Mouse (Mus musculus): ENCODE data around the gene Irgm2. TPM values are rescaled to one million over a fixed set of nuclear protein-coding genes. Genes with fewer than 3 reads are reported as not detected.
"Not testable (repeated sequence)": the region's sequence is repeated elsewhere in the genome, so short reads cannot be mapped to it uniquely, and the experiment has no call there.

Gene Irgm2
- polyA plus RNA-seq, 1 experiment from 2014 or later, result 0.12 TPM

GRCm38 (mm10) chr11:58216823-58217222, 17.4 kb downstream of the Irgm2 start:
- Histone ChIP-seq H3K9ac (ENCODE audit: low read length) (no peak overlapping the region), H3K27me3 (ENCODE audit: control insufficient read depth, insufficient read depth, low read length) (no peaks in the 10 kb centered on the region), H3K36me3 (ENCODE audit: control insufficient read depth, insufficient read depth, low read length) (no peaks in the 10 kb centered on the region), H3K4me2 (ENCODE audit: low read depth, severe bottlenecking) (no peak overlapping the region), H3K4me3 (ENCODE audit: low read depth, low read length) (no peak overlapping the region), H3K4me1 (ENCODE audit: control insufficient read depth, insufficient read depth, low read length) (no peaks in the 10 kb centered on the region), H3K9me3 (ENCODE audit: control insufficient read depth, low read length) (no peaks in the 10 kb centered on the region), H3K27ac (replicated peaks; ENCODE audit: low read depth, low read length) (no peak overlapping the region)
- 92% methylated on average over 6 of the region's 6 CpGs for whole genome bisulfite sequencing
- DNase-seq (ENCODE audit: low spot score) (no peak), ATAC-seq (ENCODE audit: insufficient number of reproducible peaks, low FRiP score, low TSS enrichment, low read depth) (no peak)

DNA sequence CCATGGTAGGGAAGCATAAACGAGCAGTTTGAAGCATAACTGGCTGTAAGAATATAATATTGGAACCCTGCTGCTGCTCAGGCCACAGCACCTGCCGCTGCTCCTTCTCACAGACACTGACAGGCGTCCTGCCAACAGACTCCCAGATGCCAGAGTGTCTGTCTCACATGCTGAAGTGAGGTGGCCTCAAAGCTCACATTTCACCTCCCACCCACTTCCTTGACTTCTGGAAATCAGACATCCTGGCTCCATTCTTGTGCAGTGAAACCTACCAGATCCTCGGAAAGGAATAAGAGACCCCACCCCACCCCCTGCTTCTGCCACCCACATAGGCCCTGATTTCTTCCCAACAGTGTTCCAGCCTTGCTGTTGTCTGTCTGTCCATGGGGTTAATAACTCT, 24.3 kb downstream of the Irgm2 start:
- WGBS, result 30% methylated on average over 4 of the region's 4 CpGs
- Histone ChIP-seq H3K27ac (replicated peaks; ENCODE audit: low read depth, low read length) (no peak overlapping the region), H3K27me3 (ENCODE audit: control insufficient read depth, insufficient read depth, low read length) (no peaks in the 10 kb centered on the region), H3K4me3 (ENCODE audit: low read depth, low read length) (no peak overlapping the region), H3K36me3 (ENCODE audit: control insufficient read depth, insufficient read depth, low read length) (no peaks in the 10 kb centered on the region), H3K4me1 (ENCODE audit: control insufficient read depth, insufficient read depth, low read length) (no peaks in the 10 kb centered on the region), H3K9ac (ENCODE audit: low read length) (no peak overlapping the region), H3K9me3 (ENCODE audit: control insufficient read depth, low read length) (no peaks in the 10 kb centered on the region), H3K4me2 (ENCODE audit: low read depth, severe bottlenecking) (no peak overlapping the region)
- ATAC-seq (ENCODE audit: insufficient number of reproducible peaks, low FRiP score, low TSS enrichment, low read depth), result no peak
- no peak for DNase-seq (ENCODE audit: low spot score)

DNA sequence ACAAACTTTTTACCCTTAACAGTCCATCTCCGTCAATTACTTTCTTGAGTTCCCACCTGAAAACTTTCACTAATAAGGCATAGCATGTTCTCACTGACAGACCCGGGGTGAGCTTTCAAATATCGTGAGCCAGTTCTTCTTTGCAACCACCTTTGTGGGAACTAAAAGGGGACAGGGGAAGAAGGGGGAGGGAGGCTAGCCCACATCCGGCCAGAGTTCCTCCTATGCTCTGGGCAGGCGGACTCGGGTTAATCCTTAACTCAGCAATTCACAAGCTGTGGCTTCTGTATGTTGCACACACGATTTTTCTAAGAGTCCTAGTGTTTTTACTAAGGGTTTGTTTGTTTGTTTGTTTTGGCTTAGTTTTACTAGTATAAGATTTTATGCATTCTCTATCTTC, 24.9 kb downstream of the Irgm2 start:
- H3K9ac ChIP-seq (ENCODE audit: low read length), result no peak overlapping the region
- H3K4me1 ChIP-seq (ENCODE audit: control insufficient read depth, insufficient read depth, low read length), result no peaks in the 10 kb centered on the region
- no peaks in the 10 kb centered on the region for H3K9me3 ChIP-seq (ENCODE audit: control insufficient read depth, low read length)
- DNase-seq (ENCODE audit: low spot score) (no peak), ATAC-seq (ENCODE audit: insufficient number of reproducible peaks, low FRiP score, low TSS enrichment, low read depth) (no peak)
- H3K4me3 ChIP-seq (ENCODE audit: low read depth, low read length), result no peak overlapping the region
- no peak overlapping the region for H3K27ac ChIP-seq (replicated peaks; ENCODE audit: low read depth, low read length)
- no peaks in the 10 kb centered on the region for H3K27me3 ChIP-seq (ENCODE audit: control insufficient read depth, insufficient read depth, low read length)
- H3K4me2 ChIP-seq (ENCODE audit: low read depth, severe bottlenecking), result no peak overlapping the region
- 57% methylated on average over 7 of the region's 7 CpGs for WGBS
- H3K36me3 ChIP-seq (ENCODE audit: control insufficient read depth, insufficient read depth, low read length), result no peaks in the 10 kb centered on the region

GRCm38 (mm10) chr11:58224872-58225271, 25.5 kb downstream of the Irgm2 start:
- not testable (repeated sequence) for H3K4me1 ChIP-seq (ENCODE audit: control insufficient read depth, insufficient read depth, low read length); H3K9me3 ChIP-seq (ENCODE audit: control insufficient read depth, low read length); H3K4me3 ChIP-seq (ENCODE audit: low read depth, low read length); H3K36me3 ChIP-seq (ENCODE audit: control insufficient read depth, insufficient read depth, low read length); H3K27me3 ChIP-seq (ENCODE audit: control insufficient read depth, insufficient read depth, low read length); H3K27ac ChIP-seq (replicated peaks; ENCODE audit: low read depth, low read length); DNase-seq (ENCODE audit: low spot score); ATAC-seq (ENCODE audit: insufficient number of reproducible peaks, low FRiP score, low TSS enrichment, low read depth); H3K9ac ChIP-seq (ENCODE audit: low read length); H3K4me2 ChIP-seq (ENCODE audit: low read depth, severe bottlenecking)
- 82% methylated on average over 2 of the region's 2 CpGs for WGBS

GRCm38 (mm10) chr11:58225655-58226054, 26.2 kb downstream of the Irgm2 start:
- Histone ChIP-seq H3K9ac (ENCODE audit: low read length) (no peak overlapping the region), H3K36me3 (ENCODE audit: control insufficient read depth, insufficient read depth, low read length) (no peaks in the 10 kb centered on the region), H3K27ac (replicated peaks; ENCODE audit: low read depth, low read length) (no peak overlapping the region), H3K4me2 (ENCODE audit: low read depth, severe bottlenecking) (no peak overlapping the region), H3K4me1 (ENCODE audit: control insufficient read depth, insufficient read depth, low read length) (no peaks in the 10 kb centered on the region), H3K9me3 (ENCODE audit: control insufficient read depth, low read length) (no peaks in the 10 kb centered on the region), H3K27me3 (ENCODE audit: control insufficient read depth, insufficient read depth, low read length) (no peaks in the 10 kb centered on the region), H3K4me3 (ENCODE audit: low read depth, low read length) (no peak overlapping the region)
- peak; percentile 83 for DNase-seq (ENCODE audit: low spot score)
- 5% methylated on average over 5 of the region's 5 CpGs for WGBS
- ATAC-seq (ENCODE audit: insufficient number of reproducible peaks, low FRiP score, low TSS enrichment, low read depth), result no peak

GRCm38 (mm10) chr11:58226425-58226824, 27.0 kb downstream of the Irgm2 start:
- no peaks in the 10 kb centered on the region for H3K36me3 ChIP-seq (ENCODE audit: control insufficient read depth, insufficient read depth, low read length)
- H3K9me3 ChIP-seq (ENCODE audit: control insufficient read depth, low read length), result no peaks in the 10 kb centered on the region
- no peak overlapping the region for H3K4me3 ChIP-seq (ENCODE audit: low read depth, low read length)
- no peak overlapping the region for H3K27ac ChIP-seq (replicated peaks; ENCODE audit: low read depth, low read length)
- DNase-seq (ENCODE audit: low spot score), result no peak
- no peaks in the 10 kb centered on the region for H3K27me3 ChIP-seq (ENCODE audit: control insufficient read depth, insufficient read depth, low read length)
- no peaks in the 10 kb centered on the region for H3K4me1 ChIP-seq (ENCODE audit: control insufficient read depth, insufficient read depth, low read length)
- H3K9ac ChIP-seq (ENCODE audit: low read length), result no peak overlapping the region
- ATAC-seq (ENCODE audit: insufficient number of reproducible peaks, low FRiP score, low TSS enrichment, low read depth), result no peak
- H3K4me2 ChIP-seq (ENCODE audit: low read depth, severe bottlenecking), result no peak overlapping the region

- 95% methylated on average over 1 of the region's 2 CpGs for WGBS
- not testable (repeated sequence) for H3K9me3 ChIP-seq (ENCODE audit: control insufficient read depth, low read length); H3K4me1 ChIP-seq (ENCODE audit: control insufficient read depth, insufficient read depth, low read length); H3K27me3 ChIP-seq (ENCODE audit: control insufficient read depth, insufficient read depth, low read length); H3K4me3 ChIP-seq (ENCODE audit: low read depth, low read length); H3K36me3 ChIP-seq (ENCODE audit: control insufficient read depth, insufficient read depth, low read length); H3K9ac ChIP-seq (ENCODE audit: low read length); H3K27ac ChIP-seq (replicated peaks; ENCODE audit: low read depth, low read length); H3K4me2 ChIP-seq (ENCODE audit: low read depth, severe bottlenecking); DNase-seq (ENCODE audit: low spot score); ATAC-seq (ENCODE audit: insufficient number of reproducible peaks, low FRiP score, low TSS enrichment, low read depth)
Measured at GRCm38 (mm10) chr11:58228021-58228420, 28.6 kb downstream of the Irgm2 start.

DNA sequence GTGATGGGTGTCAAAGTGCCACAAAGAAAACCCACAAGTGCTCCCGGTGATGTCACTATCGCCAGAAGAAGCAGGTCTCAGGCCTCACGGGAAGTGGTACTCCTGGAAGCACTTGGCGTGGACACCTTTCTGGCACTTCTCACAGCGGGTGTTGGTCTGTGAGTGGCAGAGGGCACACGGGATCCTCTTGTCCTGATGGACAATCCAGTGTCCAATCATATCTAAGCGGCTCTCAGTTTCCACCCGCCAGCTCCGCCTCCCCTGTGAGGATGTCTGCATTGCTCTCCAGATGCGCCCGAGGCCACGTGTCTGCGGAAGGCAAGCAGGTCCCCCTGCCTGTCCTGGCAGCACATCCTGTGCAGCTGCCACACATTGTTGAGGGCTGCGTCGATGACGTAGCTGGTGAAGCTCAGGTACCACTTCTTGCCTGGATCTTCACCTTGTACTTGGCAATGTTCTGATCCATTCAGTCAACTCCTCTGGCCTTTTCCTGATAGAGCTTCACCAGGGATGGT, 31.0 kb downstream of the Irgm2 start:
- ATAC-seq (ENCODE audit: insufficient number of reproducible peaks, low FRiP score, low TSS enrichment, low read depth) (no peak), DNase-seq (ENCODE audit: low spot score) (no peak)
- no peak overlapping the region for H3K9ac ChIP-seq (ENCODE audit: low read length)
- WGBS, result 57% methylated on average over 16 of the region's 16 CpGs
- H3K36me3 ChIP-seq (ENCODE audit: control insufficient read depth, insufficient read depth, low read length), result no peaks in the 10 kb centered on the region
- no peaks in the 10 kb centered on the region for H3K27me3 ChIP-seq (ENCODE audit: control insufficient read depth, insufficient read depth, low read length)
- H3K4me1 ChIP-seq (ENCODE audit: control insufficient read depth, insufficient read depth, low read length), result no peaks in the 10 kb centered on the region
- no peak overlapping the region for H3K4me3 ChIP-seq (ENCODE audit: low read depth, low read length)
- no peak overlapping the region for H3K4me2 ChIP-seq (ENCODE audit: low read depth, severe bottlenecking)
- H3K27ac ChIP-seq (replicated peaks; ENCODE audit: low read depth, low read length), result no peak overlapping the region
- no peaks in the 10 kb centered on the region for H3K9me3 ChIP-seq (ENCODE audit: control insufficient read depth, low read length)

DNA sequence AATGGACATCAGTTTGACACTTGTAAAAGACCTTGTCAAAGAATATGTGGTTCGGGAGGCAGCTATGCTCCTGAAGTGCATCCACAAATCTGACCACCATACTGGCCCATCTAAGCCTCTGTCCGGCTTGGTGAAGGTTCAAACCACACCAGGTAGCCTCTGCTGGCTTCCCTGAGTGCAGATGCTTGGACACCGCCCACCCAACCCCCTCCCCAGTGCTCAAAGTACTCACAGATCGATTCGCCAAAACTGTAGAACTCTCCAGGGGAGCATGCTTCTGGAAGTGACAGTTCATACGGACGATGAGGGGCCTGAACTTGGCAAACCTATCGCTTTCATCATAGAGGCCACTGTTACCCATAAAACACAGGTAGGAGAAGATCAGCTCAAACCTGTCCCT, 31.7 kb downstream of the Irgm2 start:
- 92% methylated on average over 8 of the region's 8 CpGs for WGBS
- ATAC-seq (ENCODE audit: insufficient number of reproducible peaks, low FRiP score, low TSS enrichment, low read depth), result no peak
- DNase-seq (ENCODE audit: low spot score), result no peak
- Histone ChIP-seq H3K4me1 (ENCODE audit: control insufficient read depth, insufficient read depth, low read length) (no peaks in the 10 kb centered on the region), H3K9me3 (ENCODE audit: control insufficient read depth, low read length) (no peaks in the 10 kb centered on the region), H3K36me3 (ENCODE audit: control insufficient read depth, insufficient read depth, low read length) (no peaks in the 10 kb centered on the region), H3K4me2 (ENCODE audit: low read depth, severe bottlenecking) (no peak overlapping the region), H3K27ac (replicated peaks; ENCODE audit: low read depth, low read length) (no peak overlapping the region), H3K27me3 (ENCODE audit: control insufficient read depth, insufficient read depth, low read length) (no peaks in the 10 kb centered on the region), H3K9ac (ENCODE audit: low read length) (no peak overlapping the region), H3K4me3 (ENCODE audit: low read depth, low read length) (no peak overlapping the region)
